Mouse (Mus musculus) heart, adult 18-20 months (tissue): Measurements from ENCODE around the gene Gm13277. TPM values are rescaled to one million over a fixed set of nuclear protein-coding genes. Genes with fewer than 3 reads are reported as not detected.
"Not testable (repeated sequence)": the region's sequence is repeated elsewhere in the genome, so short reads cannot be mapped to it uniquely, and the experiment has no call there.

Source experiments
- DNase-seq, 2 experiments: peaks; one replicate each; pipeline ENCODE4 v3.0.0; 2021 to 2022; ENCODE audit warnings: mixed read lengths in 1 of 2
- long read RNA-seq, 2 experiments: library from polyadenylated mRNA; stranded (forward); transcript quantifications; one replicate each; pipeline ENCODE4 v2.0.0; 2021
- total RNA-seq, 2 experiments: library from RNA; stranded (reverse); gene quantifications; 2 replicates each; pipeline ENCODE4 v1.2.3; 2021

Gm13277 gene
- not detected for total RNA-seq
- long read RNA-seq, experiment 1, result 0 reads
- long read RNA-seq, experiment 2, result 0 reads

GRCm38 (mm10) chr4:88788402-88788801 lies at the start of gene Gm13277:
Gene Gm13277, plus strand, starts transcription at chr4:88788632.
- peak; percentile 66 to 83 for DNase-seq

GRCm38 (mm10) chr4:88739036-88739435 lies 49.4 kb upstream of the Gm13277 start:
- DNase-seq, result no peak

GRCm38 (mm10) chr4:88741426-88741825 lies 47.0 kb upstream of the Gm13277 start:
- no peak for DNase-seq

- DNase-seq, result no peak
Observed at GRCm38 (mm10) chr4:88742771-88743371, 45.6 kb upstream of the Gm13277 start.

- DNase-seq, result no peak
Observed at GRCm38 (mm10) chr4:88744207-88744606, 44.2 kb upstream of the Gm13277 start.

- DNase-seq, result no peak
Observed at GRCm38 (mm10) chr4:88749926-88750325, 38.5 kb upstream of the Gm13277 start.

- peak; percentile 62 to 84 for DNase-seq
Observed at GRCm38 (mm10) chr4:88754818-88755340, 33.6 kb upstream of the Gm13277 start, which contains the start of gene Gm13271. Gene Gm13271, plus strand, starts transcription at chr4:88754868.

- peak; percentile 20 to 66 for DNase-seq
Observed at GRCm38 (mm10) chr4:88756581-88757513, 31.6 kb upstream of the Gm13277 start.

- DNase-seq, result peak; percentile 91 to 93
Observed at GRCm38 (mm10) chr4:88757628-88758031, 30.8 kb upstream of the Gm13277 start.

- not testable (repeated sequence) for DNase-seq
Observed at GRCm38 (mm10) chr4:88758751-88759150, 29.7 kb upstream of the Gm13277 start.

- peak; percentile 59 to 66 for DNase-seq
Observed at GRCm38 (mm10) chr4:88759610-88760268, 28.7 kb upstream of the Gm13277 start, which contains the start of gene Gm13283. Gene Gm13283, plus strand, starts transcription at chr4:88760119.

GRCm38 (mm10) chr4:88760431-88760830 lies 28.0 kb upstream of the Gm13277 start:
- peak; percentile 79 to 91 for DNase-seq

GRCm38 (mm10) chr4:88761776-88762175 lies 26.7 kb upstream of the Gm13277 start:
- peak; percentile 67 to 77 for DNase-seq

GRCm38 (mm10) chr4:88762341-88762740 lies 26.1 kb upstream of the Gm13277 start:
- DNase-seq, result peak; percentile 20 to 25

GRCm38 (mm10) chr4:88763384-88764018 lies 24.9 kb upstream of the Gm13277 start:
- peak; percentile 69 to 84 for DNase-seq

- DNase-seq, result not testable (repeated sequence)
Observed at GRCm38 (mm10) chr4:88773534-88773933, 14.9 kb upstream of the Gm13277 start, which contains the start of gene Gm13290. Gene Gm13290, plus strand, starts transcription at chr4:88773834.

GRCm38 (mm10) chr4:88776622-88777021 lies 11.8 kb upstream of the Gm13277 start, which contains the start of gene Gm13289:
Gene Gm13289, plus strand, starts transcription at chr4:88776922.
- DNase-seq, result not testable (repeated sequence)

- DNase-seq, result not testable (repeated sequence)
Observed at GRCm38 (mm10) chr4:88779550-88779949, 8.9 kb upstream of the Gm13277 start, which contains the start of gene Gm13272. Gene Gm13272, plus strand, starts transcription at chr4:88779850.

- DNase-seq, result peak in 1 of 2 experiments; percentile 7
Observed at GRCm38 (mm10) chr4:88780320-88780719, 8.1 kb upstream of the Gm13277 start.

- DNase-seq, result not testable (repeated sequence)
Observed at GRCm38 (mm10) chr4:88781831-88782230, 6.6 kb upstream of the Gm13277 start, which contains the start of gene Ifnz. Gene Ifnz, plus strand, starts transcription at chr4:88782131.

- DNase-seq, result peak; percentile 7 to 47
Observed at GRCm38 (mm10) chr4:88782335-88782734, 6.1 kb upstream of the Gm13277 start.
